ENCODE assay signal across 9 mouse cellular contexts in genomic region chr11:83057863-83058262, GRCm38 (mm10). TPM values are rescaled to one million over a fixed set of nuclear protein-coding genes. Genes with fewer than 3 reads are reported as not detected.
DNase-seq lines count a peak whose midpoint lies in the region; ATAC-seq and TF ChIP-seq lines count a peak whose summit lies in the region.
"Had no signal": no experiment of that assay in that cellular context is flagged by ENCODE, and none has a peak within 500 bp of the region (broad histone marks: within the 10 kb centered on the region; RNA-seq: fewer than 3 reads in every experiment).

No protein-coding gene starts in this region.

- H3K27me3 ChIP-seq in hindbrain, embryonic 10.5 days (ENCODE audit: insufficient read depth, poor library complexity, severe bottlenecking): no peaks in the 10 kb centered on the region
- no peaks in the 10 kb centered on the region for H3K27me3 ChIP-seq in hindbrain, embryonic 16.5 days (replicated peaks; ENCODE audit: control insufficient read depth, insufficient read depth, low read length)
- H3K27me3 ChIP-seq in thymus, adult 2 months (ENCODE audit: control insufficient read depth, insufficient read depth, low read length): no peaks in the 10 kb centered on the region

- H3K9me3 ChIP-seq in hindbrain, embryonic 10.5 days: no peaks in the 10 kb centered on the region
- no peaks in the 10 kb centered on the region for H3K9me3 ChIP-seq in hindbrain, embryonic 16.5 days (ENCODE audit: control insufficient read depth, low read length)

- H3K27ac ChIP-seq in hindbrain, embryonic 10.5 days: no peak overlapping the region
- H3K27ac ChIP-seq in hindbrain, embryonic 16.5 days (ENCODE audit: low read depth, low read length): no peak overlapping the region
- no peak overlapping the region for H3K27ac ChIP-seq in thymus, adult 2 months (ENCODE audit: control insufficient read depth, insufficient read depth, low read length)

- no peak overlapping the region for H3K9ac ChIP-seq in hindbrain, embryonic 16.5 days (ENCODE audit: low read depth, low read length)

- no peak for ATAC-seq in hindbrain, embryonic 16.5 days
- peak; percentile 82 to 84 for ATAC-seq in hematopoietic stem cell, adult 5-6 weeks (replicated peaks in 1 of 2; ENCODE audit: insufficient read depth in 1 of 2, low FRiP score in 2 of 2, low TSS enrichment in 1 of 2, low read depth in 1 of 2, poor library complexity in 2 of 2, severe bottlenecking in 2 of 2)
- peak; percentile 97 for ATAC-seq in megakaryocyte progenitor cell, adult 5-6 weeks (replicated peaks; ENCODE audit: poor library complexity)

- no peak for TF ChIP-seq POLR2A in thymus, adult 2 months (IDR thresholded peaks at IDR 0.05; ENCODE audit: control insufficient read depth, extremely low read depth, insufficient read depth, low read length, poor library complexity)

- no peak for TF ChIP-seq CTCF in thymus, adult 2 months (IDR thresholded peaks at IDR 0.05; ENCODE audit: borderline replicate concordance, control insufficient read depth, extremely low read depth, insufficient read depth, low read length, poor library complexity)

- no peaks in the 10 kb centered on the region for H3K36me3 ChIP-seq in hindbrain, embryonic 10.5 days
- H3K36me3 ChIP-seq in hindbrain, embryonic 16.5 days (ENCODE audit: control insufficient read depth, insufficient read depth, low read length): no peaks in the 10 kb centered on the region
- no peaks in the 10 kb centered on the region for H3K36me3 ChIP-seq in thymus, adult 2 months (ENCODE audit: control insufficient read depth, insufficient read depth, low read length)

- no peaks in the 10 kb centered on the region for H3K4me1 ChIP-seq in hindbrain, embryonic 10.5 days (replicated peaks)
- H3K4me1 ChIP-seq in hindbrain, embryonic 16.5 days (ENCODE audit: control insufficient read depth, insufficient read depth, low read depth, low read length): no peaks in the 10 kb centered on the region
- H3K4me1 ChIP-seq in thymus, adult 2 months (replicated peaks; ENCODE audit: control insufficient read depth, insufficient read depth, low read length): peaks cover 10% of the 10 kb centered on the region

- H3K4me2 ChIP-seq in hindbrain, embryonic 16.5 days (ENCODE audit: low read length): no peak overlapping the region

- WGBS in hindbrain, embryonic 10.5 days: 8% methylated on average over 5 of the region's 5 CpGs
- WGBS in hindbrain, embryonic 16.5 days: 6% methylated on average over 5 of the region's 5 CpGs
- 3% methylated on average over 5 of the region's 5 CpGs for WGBS in thymus, adult 2 months

- H3K4me3 ChIP-seq in hindbrain, embryonic 10.5 days: no peak overlapping the region
- no peak overlapping the region for H3K4me3 ChIP-seq in hindbrain, embryonic 16.5 days (ENCODE audit: low read length)
- H3K4me3 ChIP-seq in thymus, adult 2 months (ENCODE audit: control insufficient read depth, insufficient read depth, low read length): no peak overlapping the region

- DNase-seq in hindbrain, embryonic 10.5 days (ENCODE audit: low spot score): peak; percentile 46
- DNase-seq in 416B (ENCODE audit: low read depth): peak; percentile 70
- DNase-seq in T-cell, adult 2 months (ENCODE audit: low spot score): peak; percentile 72
- DNase-seq in cerebellum, postnatal 4 days (ENCODE audit: low spot score in 2 of 2): peak; percentile 42 to 46
- peak; percentile 76 for DNase-seq in thymus, adult 2 months

RNA-seq across cellular contexts. Expression of gene Slfn2, which starts 7.0 kb away (rescaled TPM):
- 0.85 and 1.9 TPM in 2 replicates for polyA plus RNA-seq in hindbrain, embryonic 10.5 days (2016; fragmentation: Nextera tagmentation; extraction: Ambion mirVana)
- 1.3 TPM in 2 replicates for polyA plus RNA-seq in hindbrain, embryonic 16.5 days (2015; fragmentation: Nextera tagmentation; extraction: Ambion mirVana)
- 37.2 and 65.0 TPM in 2 replicates for total RNA-seq in hematopoietic stem cell, adult 5-6 weeks (2017)
- total RNA-seq in megakaryocyte progenitor cell, adult 5-6 weeks (2015): 13.3 and 20.8 TPM in 2 replicates
- total RNA-seq in megakaryocyte progenitor cell, adult 5-6 weeks (2017): 38.8 and 50.9 TPM in 2 replicates
- 40.6 and 44.7 TPM in 2 replicates for polyA plus RNA-seq in thymus, adult 2 months (2012; rRNA removed)

RNA-seq across cellular contexts. Expression of gene Slfn8, which starts 37.3 kb away (rescaled TPM):
- polyA plus RNA-seq in hindbrain, embryonic 10.5 days (2016; fragmentation: Nextera tagmentation; extraction: Ambion mirVana): 0.19 and 0.24 TPM in 2 replicates
- 0.14 and 0.37 TPM in 2 replicates for polyA plus RNA-seq in hindbrain, embryonic 16.5 days (2015; fragmentation: Nextera tagmentation; extraction: Ambion mirVana)
- total RNA-seq in hematopoietic stem cell, adult 5-6 weeks (2017): 44.3 and 56.4 TPM in 2 replicates
- 8.6 and 10.9 TPM in 2 replicates for total RNA-seq in megakaryocyte progenitor cell, adult 5-6 weeks (2015)
- total RNA-seq in megakaryocyte progenitor cell, adult 5-6 weeks (2017): 7.7 and 13.3 TPM in 2 replicates
- 4.0 and 4.2 TPM in 2 replicates for polyA plus RNA-seq in thymus, adult 2 months (2012; rRNA removed)

RNA-seq across cellular contexts. Expression of gene Slfn1, which starts 58.8 kb away (rescaled TPM):
- polyA plus RNA-seq in hindbrain, embryonic 10.5 days (2016; fragmentation: Nextera tagmentation; extraction: Ambion mirVana): not detected in 2 replicates
- 0.08 TPM in 1 of 2 replicates, not detected in the other for polyA plus RNA-seq in hindbrain, embryonic 16.5 days (2015; fragmentation: Nextera tagmentation; extraction: Ambion mirVana)
- total RNA-seq in hematopoietic stem cell, adult 5-6 weeks (2017): 13.5 and 24.0 TPM in 2 replicates
- 2.7 and 3.3 TPM in 2 replicates for total RNA-seq in megakaryocyte progenitor cell, adult 5-6 weeks (2015)
- 5.4 and 5.8 TPM in 2 replicates for total RNA-seq in megakaryocyte progenitor cell, adult 5-6 weeks (2017)
- 16.3 and 24.3 TPM in 2 replicates for polyA plus RNA-seq in thymus, adult 2 months (2012; rRNA removed)
- total RNA-seq: layer of hippocampus, postnatal 25 days had no signal

Comparison
In these comparisons a context has a peak if more than half of its experiments do, and no peak if none do; other contexts are left out.
1. RNA of gene Slfn2, which starts 7.0 kb away (polyA plus RNA-seq): 40.6 to 44.7 TPM in thymus, adult 2 months; 0.85 to 1.9 TPM in hindbrain, embryonic 10.5 days and 1.3 TPM in hindbrain, embryonic 16.5 days; every median in the first group is over 10 times any median in the second.
2. RNA of gene Slfn1, which starts 58.8 kb away (polyA plus RNA-seq): 16.3 to 24.3 TPM in thymus, adult 2 months; 0.08 TPM in hindbrain, embryonic 16.5 days and not detected in hindbrain, embryonic 10.5 days; every median in the first group is over 10 times any median in the second.
3. Peak in every context shown above with its lines, with median percentiles within 50 percentile points of each other: DNase-seq.